In the genomic region with DNA sequence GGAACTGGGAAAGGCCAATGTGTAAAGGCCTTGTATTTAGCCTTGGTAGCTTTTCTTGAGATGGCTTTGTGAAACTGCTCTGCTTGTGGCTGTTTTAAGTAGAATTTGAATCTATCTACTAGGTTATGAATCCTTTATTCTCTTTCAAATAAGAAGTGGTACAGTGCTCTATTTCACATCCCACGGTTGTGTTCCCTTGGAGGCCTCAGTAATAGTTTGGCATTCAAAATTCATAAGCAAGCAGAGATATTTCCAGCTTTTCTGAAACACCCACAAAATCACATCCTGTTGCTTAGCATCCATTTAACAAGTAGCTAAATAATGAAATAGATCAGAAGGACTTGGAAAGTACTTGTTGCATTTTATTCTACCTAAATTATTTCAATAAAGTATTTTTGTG, we compare ENCODE assay signal across 25 mouse cellular contexts.
A peak's percentile ranks its signal among the peaks of the same experiment; 100 is the strongest.
DNase-seq lines count a peak whose midpoint lies in the region; ATAC-seq lines count a peak whose summit lies in the region.
"Had no signal": no experiment of that assay in that cellular context is flagged by ENCODE, and none has a peak within 500 bp of the region (broad histone marks: within the 10 kb centered on the region; RNA-seq: fewer than 3 reads in every experiment).

No protein-coding gene starts in this region.

- WGBS in hindbrain, embryonic 12.5 days, result 89% methylated on average over 1 of the region's 1 CpGs

- H3K27ac ChIP-seq in hindbrain, embryonic 12.5 days, result no peak overlapping the region
- H3K27ac ChIP-seq: embryonic facial prominence, embryonic 10.5 days; embryonic facial prominence, embryonic 13.5 days; forebrain, embryonic 12.5 days; forebrain, embryonic 15.5 days; gastrocnemius, adult 2 months; hindbrain, embryonic 13.5 days had no signal

- ATAC-seq in frontal cortex, adult (ENCODE audit: low TSS enrichment), result peak; percentile 55
- no peak for ATAC-seq in hindbrain, embryonic 12.5 days (ENCODE audit: low FRiP score)
- ATAC-seq: activated CD4-positive, CD25-positive, alpha-beta regulatory T cell, adult 4 months; forebrain, embryonic 15.5 days; hindbrain, embryonic 16.5 days had no signal

- H3K4me1 ChIP-seq in hindbrain, embryonic 12.5 days, result no peaks in the 10 kb centered on the region
- H3K4me1 ChIP-seq: embryonic facial prominence, embryonic 10.5 days; embryonic facial prominence, embryonic 13.5 days; forebrain, embryonic 12.5 days; forebrain, embryonic 15.5 days; hindbrain, embryonic 13.5 days had no signal

- DNase-seq in frontal cortex, postnatal 10 days (ENCODE audit: low spot score in 2 of 2), result no peak
- DNase-seq in layer of hippocampus, adult 9-11 months, result peak; percentile 30
- no peak for DNase-seq in layer of hippocampus, adult 9-10 months (ENCODE audit: low spot score)
- DNase-seq in left cerebral cortex, postnatal 25 days (ENCODE audit: low spot score in 2 of 2), result peak; percentile 7 to 17
- DNase-seq in left cerebral cortex, adult 18-20 months (ENCODE audit: low spot score in 2 of 2), result no peak
- DNase-seq: adrenal gland, adult 8-10 months; adrenal gland, postnatal 25 days; cerebellum, adult 2 months; cerebellum, adult 9-11 months; cerebellum, postnatal 25 days; embryo, embryonic 11 days; gastrocnemius, adult 2 months; gastrocnemius, postnatal 14 days; heart, adult 11 months had no signal

- no peak overlapping the region for H3K4me2 ChIP-seq in hindbrain, embryonic 12.5 days (replicated peaks)
- H3K4me2 ChIP-seq: embryonic facial prominence, embryonic 13.5 days; forebrain, embryonic 12.5 days; forebrain, embryonic 15.5 days; heart, embryonic 11.5 days; hindbrain, embryonic 13.5 days had no signal

- intact Hi-C loops in left cerebral cortex, postnatal 25 days (cut with DNase I), result no loop called here

- no peaks in the 10 kb centered on the region for H3K27me3 ChIP-seq in hindbrain, embryonic 12.5 days
- H3K27me3 ChIP-seq: embryonic facial prominence, embryonic 13.5 days; forebrain, embryonic 12.5 days; forebrain, embryonic 15.5 days; hindbrain, embryonic 13.5 days had no signal

- H3K4me3 ChIP-seq in hindbrain, embryonic 12.5 days, result no peak overlapping the region
- H3K4me3 ChIP-seq: embryonic facial prominence, embryonic 10.5 days; embryonic facial prominence, embryonic 13.5 days; erythroblast, embryonic 14.5 days; forebrain, embryonic 12.5 days; forebrain, embryonic 15.5 days; gastrocnemius, adult 2 months; hindbrain, embryonic 13.5 days had no signal

- H3K9ac ChIP-seq in hindbrain, embryonic 12.5 days, result no peak overlapping the region
- H3K9ac ChIP-seq: embryonic facial prominence, embryonic 13.5 days; forebrain, embryonic 12.5 days; forebrain, embryonic 15.5 days; hindbrain, embryonic 13.5 days had no signal

- H3K9me3 ChIP-seq in hindbrain, embryonic 12.5 days (replicated peaks), result no peaks in the 10 kb centered on the region
- H3K9me3 ChIP-seq: embryonic facial prominence, embryonic 10.5 days; embryonic facial prominence, embryonic 13.5 days; forebrain, embryonic 12.5 days; forebrain, embryonic 15.5 days; hindbrain, embryonic 13.5 days had no signal

- no peaks in the 10 kb centered on the region for H3K36me3 ChIP-seq in hindbrain, embryonic 12.5 days
- H3K36me3 ChIP-seq: embryonic facial prominence, embryonic 10.5 days; embryonic facial prominence, embryonic 13.5 days; forebrain, embryonic 12.5 days; forebrain, embryonic 15.5 days; hindbrain, embryonic 13.5 days had no signal

Comparison
In these comparisons a context has a peak if more than half of its experiments do, and no peak if none do; other contexts are left out.
1. DNase-seq: peak in layer of hippocampus, adult 9-11 months (single experiment) and left cerebral cortex, postnatal 25 days (2 of 2); none in frontal cortex, postnatal 10 days (0 of 2), layer of hippocampus, adult 9-10 months (single experiment) and left cerebral cortex, adult 18-20 months (0 of 2).